Comparison of ENCODE assay signal across 11 mouse cellular contexts in genomic region chr11:6519491-6520033, GRCm38 (mm10). TPM values are rescaled to one million over a fixed set of nuclear protein-coding genes. Genes with fewer than 3 reads are reported as not detected.
DNase-seq lines count a peak whose midpoint lies in the region; ATAC-seq lines count a peak whose summit lies in the region.
"Had no signal": no experiment of that assay in that cellular context is flagged by ENCODE, and none has a peak within 500 bp of the region (broad histone marks: within the 10 kb centered on the region; RNA-seq: fewer than 3 reads in every experiment).

No protein-coding gene starts in this region.

- DNase-seq in spleen, adult 18-20 months: peak; percentile 52 to 55
- DNase-seq in spleen, adult 12 weeks (ENCODE audit: low spot score): no peak
- peak; percentile 49 to 73 for DNase-seq in monocyte, adult 2 months (ENCODE audit: low read depth in 1 of 2, low spot score in 2 of 2)
- DNase-seq in layer of hippocampus, postnatal 10 days (ENCODE audit: low spot score in 2 of 2): no peak
- DNase-seq in kidney, adult 18-20 months: no peak
- no peak for DNase-seq in frontal cortex, postnatal 10 days (ENCODE audit: low spot score in 2 of 2)
- DNase-seq in c-Kit-positive CD71-positive TER-119-positive erythroid progenitor cells, embryonic 14.5 days (ENCODE audit: low spot score): no peak
- DNase-seq: cerebellum, adult 18-20 months; heart, postnatal 14 days; right cerebral cortex, postnatal 25 days had no signal

- ATAC-seq in inflammation-experienced regulatory T-cells, adult 6 months: peak; percentile 23

RNA-seq across cellular contexts. Expression of gene Myo1g, which starts 1.2 kb away (rescaled TPM):
- 100 to 1,000 TPM; 117 to 248 (median 132) TPM for polyA plus RNA-seq in inflammation-experienced regulatory T-cells, adult 6 months (2017; shearing (Covaris generic))
- total RNA-seq in layer of hippocampus, postnatal 10 days (2021): under 1 TPM; 0.25 to 0.49 TPM

RNA-seq across cellular contexts. Expression of gene Ccm2, which starts 27.1 kb away (rescaled TPM):
- 100 to 1,000 TPM in 2 of 3 experiments, 10 to 100 TPM in 1; 98.6 to 202 (median 183) TPM for polyA plus RNA-seq in inflammation-experienced regulatory T-cells, adult 6 months (2017; shearing (Covaris generic))
- total RNA-seq in layer of hippocampus, postnatal 10 days (2021): 10 to 100 TPM; 52.4 to 57.9 TPM

RNA-seq across cellular contexts. Expression of gene Purb, which starts 43.8 kb away (rescaled TPM):
- 10 to 100 TPM; 21.0 to 26.1 (median 23.7) TPM for polyA plus RNA-seq in inflammation-experienced regulatory T-cells, adult 6 months (2017; shearing (Covaris generic))
- 100 to 1,000 TPM; 249 to 250 TPM for total RNA-seq in layer of hippocampus, postnatal 10 days (2021)

Comparison
In these comparisons a context has a peak if more than half of its experiments do, and no peak if none do; other contexts are left out.
1. DNase-seq: peak in spleen, adult 18-20 months (2 of 2) and monocyte, adult 2 months (2 of 2); none in spleen, adult 12 weeks (single experiment), layer of hippocampus, postnatal 10 days (0 of 2), kidney, adult 18-20 months (single experiment), frontal cortex, postnatal 10 days (0 of 2) and c-Kit-positive CD71-positive TER-119-positive erythroid progenitor cells, embryonic 14.5 days (single experiment).